Mouse (Mus musculus) lung, postnatal 14 days (tissue): ENCODE data around the gene Prep.

ENCODE experiments used
- DNase-seq: peaks from one replicate; pipeline ENCODE4 v3.0.0; 2021

The Prep gene

DNA sequence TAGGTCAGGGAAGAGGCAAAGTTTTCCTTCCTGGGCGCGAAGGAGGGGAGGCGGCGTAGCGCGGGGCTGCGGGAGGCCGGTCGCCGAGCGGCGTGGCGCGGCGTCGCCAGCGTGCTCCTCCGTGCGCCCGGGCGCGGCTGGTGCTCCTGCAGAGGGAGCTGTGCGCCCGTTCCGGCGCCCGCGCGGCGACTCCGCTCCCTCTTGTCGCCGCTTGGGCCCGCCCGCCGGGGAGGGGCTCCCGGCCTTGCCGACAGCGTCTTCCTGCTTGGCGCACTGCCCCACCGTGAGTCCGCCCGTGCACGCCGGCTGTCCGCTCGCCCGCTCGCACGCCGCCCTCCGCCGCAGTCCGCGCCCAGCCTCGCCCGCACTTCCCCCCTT is at the start of gene Prep:
Prep (plus strand) TSS at position 273 of the 378 bp plus-strand sequence.
- peak; percentile 94 for DNase-seq

DNA sequence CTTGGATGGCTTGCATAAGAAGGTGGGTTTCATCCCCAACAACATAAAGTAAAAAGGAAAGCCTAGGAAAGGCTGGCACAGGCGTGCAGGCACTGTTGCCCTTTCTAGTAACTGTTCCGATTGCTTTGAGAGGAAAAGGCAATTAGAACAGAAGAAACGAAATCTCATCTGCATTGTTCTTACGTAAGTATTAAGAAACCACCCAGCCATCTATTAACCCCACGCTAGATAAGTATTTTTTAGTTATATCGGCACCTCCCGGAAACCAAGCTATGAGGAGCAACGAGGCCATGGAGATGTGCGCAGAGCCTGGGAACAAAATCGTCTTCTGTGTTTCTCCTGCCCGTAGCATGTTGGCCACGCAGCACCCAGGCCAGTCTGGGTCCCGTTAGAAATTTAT is 49.7 kb upstream of the Prep start:
- no peak for DNase-seq

DNA sequence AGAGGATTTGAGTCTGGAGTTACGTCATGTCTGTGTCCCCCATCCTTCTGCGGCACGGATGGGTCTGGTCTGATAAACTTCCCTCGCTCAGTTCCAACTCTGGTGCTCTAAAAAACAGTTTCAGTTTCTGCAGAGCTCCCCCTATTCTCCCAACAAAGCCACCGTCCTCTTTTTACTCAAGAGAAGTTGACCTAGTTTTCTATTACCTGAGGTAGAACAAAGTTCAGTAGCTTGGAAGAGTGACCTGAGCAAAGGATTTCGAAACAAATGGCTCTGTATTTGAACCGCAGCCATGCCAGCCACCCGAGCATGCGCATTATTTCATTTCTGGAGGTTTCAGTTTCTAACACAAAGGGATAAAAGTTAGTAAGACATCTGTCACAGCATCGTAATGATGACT is 49.2 kb upstream of the Prep start:
- no peak for DNase-seq

DNA sequence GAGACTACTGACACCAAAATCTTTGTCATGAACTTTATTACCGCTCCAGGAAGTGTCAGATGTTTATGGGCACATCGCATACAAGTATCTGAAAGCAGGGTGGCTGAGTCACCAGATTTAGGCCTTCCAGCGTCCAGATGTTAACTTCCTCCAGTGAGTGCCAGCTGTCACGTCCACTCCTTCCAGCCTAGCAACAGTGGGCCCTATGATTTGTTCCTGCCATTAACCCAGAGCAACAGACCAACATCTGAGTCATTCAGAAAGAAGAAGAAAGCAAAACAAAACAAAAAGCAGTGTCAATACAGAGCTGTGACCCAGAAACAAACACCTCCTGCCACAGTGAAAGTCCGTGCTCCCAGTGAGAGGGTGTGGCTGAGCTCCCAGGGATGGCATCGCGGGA is 47.6 kb upstream of the Prep start:
- no peak for DNase-seq

DNA sequence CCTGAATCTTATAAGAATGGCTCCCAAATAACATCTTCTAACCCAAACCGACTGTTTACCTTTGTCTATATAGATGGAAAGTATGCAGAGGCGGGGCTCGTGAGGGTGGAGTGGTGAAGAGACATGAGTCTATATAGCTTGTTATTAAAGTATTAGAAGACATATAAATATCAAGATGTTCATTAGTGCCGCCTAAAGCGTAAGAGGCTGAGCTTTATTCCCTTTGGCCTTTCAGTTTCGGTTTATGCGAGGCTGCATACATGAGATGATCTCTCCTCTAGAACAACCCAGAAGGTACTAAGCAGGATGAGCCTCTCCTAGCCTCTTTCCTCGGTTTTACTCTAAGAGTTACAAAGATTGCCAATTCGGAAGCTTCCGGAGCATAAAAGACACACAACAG is 47.2 kb upstream of the Prep start:
- no peak for DNase-seq

DNA sequence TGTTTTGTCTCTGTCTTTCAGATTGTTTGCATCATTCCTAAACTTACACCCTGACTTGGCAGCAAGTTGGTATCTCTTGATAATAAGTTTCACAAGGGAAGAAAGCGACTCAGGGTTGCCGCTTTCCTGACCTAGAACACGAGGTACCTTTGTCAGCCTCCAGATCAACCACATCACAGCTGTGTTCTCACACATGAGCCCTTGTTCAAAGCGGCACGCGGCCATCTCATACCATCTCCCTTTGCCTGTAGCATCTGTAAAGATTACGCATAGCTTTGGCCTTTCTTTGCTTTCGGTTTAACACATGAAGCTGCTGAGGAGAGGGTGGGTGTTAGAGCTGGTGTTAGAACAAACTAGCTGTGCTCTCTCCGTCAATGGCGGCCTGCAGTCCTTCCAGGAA is 46.7 kb upstream of the Prep start:
- DNase-seq = no peak

DNA sequence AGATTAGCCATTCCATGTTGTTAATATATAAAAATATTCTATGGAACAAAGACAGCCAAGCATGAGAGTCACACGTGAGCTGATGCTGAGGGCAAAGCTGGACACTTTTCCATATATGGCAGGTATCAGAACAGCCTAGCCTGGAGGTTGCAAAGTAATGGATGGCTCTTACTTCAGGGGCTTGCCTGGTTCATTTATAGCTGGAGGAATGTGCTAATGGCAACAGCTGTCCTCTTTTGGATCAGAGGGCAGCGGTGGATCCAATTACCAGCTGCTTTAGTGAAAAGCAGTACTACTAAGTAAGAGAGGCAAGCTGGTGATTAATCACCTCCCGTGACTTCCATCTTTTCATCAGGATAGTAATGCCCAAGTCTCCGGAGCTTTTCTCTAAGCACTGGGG is 41.8 kb upstream of the Prep start:
- DNase-seq = no peak

DNA sequence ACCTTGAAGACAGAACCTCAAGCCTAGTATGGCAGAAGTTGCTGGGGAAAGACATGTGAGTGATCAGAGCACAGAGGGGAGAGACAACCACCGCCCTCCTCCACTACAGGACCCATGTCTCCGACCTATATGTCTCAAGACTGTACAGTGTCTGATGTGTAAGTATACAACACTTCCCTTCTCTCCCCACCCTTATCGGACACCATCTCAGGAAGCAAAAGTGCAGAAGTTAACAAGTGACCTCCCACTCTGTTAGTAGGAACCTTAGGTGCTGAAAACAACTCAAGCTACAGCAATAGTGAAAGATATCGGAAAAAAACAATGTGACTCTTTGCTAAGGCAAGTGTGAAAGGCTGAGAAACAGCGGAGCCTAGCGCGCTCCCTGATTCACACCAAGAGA is 40.1 kb upstream of the Prep start:
- no peak for DNase-seq

DNA sequence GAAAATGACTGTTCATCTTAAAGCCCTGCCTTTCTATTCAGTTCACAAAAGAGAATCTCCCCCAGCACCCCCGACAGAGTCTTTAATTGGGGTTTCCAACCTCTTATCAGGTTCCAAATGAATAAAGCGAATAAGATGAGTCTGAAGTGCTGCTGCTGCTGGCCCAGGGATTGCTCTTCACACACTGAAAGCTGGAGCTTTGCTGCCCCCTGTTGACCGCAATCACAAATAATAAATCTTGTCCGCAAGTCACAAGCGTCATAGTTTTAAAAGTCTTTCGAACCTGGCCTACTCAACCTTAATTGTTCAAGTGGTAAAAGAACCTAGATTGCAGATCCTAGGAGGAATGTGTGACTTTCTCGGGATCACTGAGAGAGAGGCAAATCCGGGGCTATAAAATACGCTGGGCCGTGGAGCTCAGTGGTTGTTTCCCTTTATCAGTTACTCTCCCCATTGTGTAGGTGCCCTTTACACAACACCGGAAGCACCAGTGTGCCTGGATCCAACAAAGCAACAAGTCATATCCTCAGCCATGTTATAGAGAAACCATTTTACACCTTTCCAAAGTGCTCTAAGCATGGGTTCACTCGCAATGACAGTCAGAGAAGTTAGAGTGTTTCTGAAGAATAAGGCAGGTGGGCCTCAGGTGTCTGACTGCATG is 21.6 kb upstream of the Prep start:
- DNase-seq = peak; percentile 88

DNA sequence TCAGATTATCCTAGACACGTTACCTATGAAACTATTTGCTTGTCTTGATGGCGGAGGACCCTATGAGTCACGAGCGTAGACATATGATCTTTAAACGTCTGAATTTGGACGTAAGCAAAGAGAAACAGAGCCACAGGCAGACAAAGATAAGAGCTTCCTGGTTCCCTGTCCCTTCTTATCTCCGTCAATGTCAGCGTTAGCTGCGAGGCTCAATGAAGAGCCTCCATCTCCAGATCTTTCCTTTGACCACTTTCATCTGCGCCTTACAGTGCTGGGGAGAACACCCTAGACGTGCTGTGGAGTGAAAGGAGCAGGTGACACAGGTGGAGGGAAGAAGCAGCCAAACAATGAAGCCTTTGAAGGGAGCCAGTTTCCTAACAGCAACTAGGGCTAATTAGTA is 18.8 kb upstream of the Prep start:
- DNase-seq = no peak

DNA sequence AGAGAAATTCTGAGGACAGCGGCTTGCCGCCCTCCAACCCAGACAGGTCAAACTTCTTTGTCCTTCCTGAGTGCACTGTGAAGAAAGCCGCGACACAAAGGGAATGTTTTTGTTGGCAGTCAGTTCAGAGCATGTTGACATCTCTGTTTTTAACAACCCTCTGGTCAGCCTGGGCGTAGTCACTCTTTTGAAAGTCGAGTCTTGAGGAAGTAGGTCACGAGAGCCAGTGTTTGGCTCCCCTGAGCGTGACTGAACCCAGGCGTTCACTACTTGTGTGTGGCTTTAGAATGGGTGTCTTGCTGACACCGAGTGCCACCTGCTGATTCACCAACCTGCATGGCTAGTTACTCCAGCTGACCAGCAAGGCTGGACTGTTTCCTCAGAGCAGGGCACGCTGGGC is 18.4 kb upstream of the Prep start:
- DNase-seq = peak; percentile 60

DNA sequence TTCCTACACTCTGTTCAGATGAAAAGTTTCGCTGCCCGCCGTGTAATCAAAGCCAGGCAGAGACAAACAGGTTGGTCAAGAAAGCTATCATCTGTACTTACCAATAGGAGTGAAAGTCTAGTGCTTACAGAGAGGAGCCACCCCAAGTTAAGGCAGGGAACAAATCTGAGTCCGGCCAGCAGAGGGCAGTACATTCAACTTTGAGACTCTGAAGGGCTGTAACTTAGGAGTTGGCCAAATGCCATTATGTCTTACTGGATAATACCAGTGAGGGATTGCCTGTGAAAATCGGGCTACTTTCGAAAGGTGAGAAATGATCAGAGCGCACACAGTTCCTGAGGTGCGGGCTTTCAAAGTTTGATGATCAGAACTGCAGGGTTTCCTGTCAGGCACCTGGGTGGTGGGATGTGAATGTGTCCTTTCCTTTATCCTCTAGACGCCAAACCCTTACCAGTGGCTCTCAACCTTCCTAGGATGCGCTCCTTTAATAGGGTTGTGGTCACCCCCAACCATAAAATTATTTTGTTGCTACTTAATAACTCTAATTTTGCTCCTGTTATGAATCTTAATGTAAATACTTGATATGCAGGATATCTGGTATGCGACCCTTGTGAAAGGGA is 15.8 kb upstream of the Prep start:
- DNase-seq = peak; percentile 88

DNA sequence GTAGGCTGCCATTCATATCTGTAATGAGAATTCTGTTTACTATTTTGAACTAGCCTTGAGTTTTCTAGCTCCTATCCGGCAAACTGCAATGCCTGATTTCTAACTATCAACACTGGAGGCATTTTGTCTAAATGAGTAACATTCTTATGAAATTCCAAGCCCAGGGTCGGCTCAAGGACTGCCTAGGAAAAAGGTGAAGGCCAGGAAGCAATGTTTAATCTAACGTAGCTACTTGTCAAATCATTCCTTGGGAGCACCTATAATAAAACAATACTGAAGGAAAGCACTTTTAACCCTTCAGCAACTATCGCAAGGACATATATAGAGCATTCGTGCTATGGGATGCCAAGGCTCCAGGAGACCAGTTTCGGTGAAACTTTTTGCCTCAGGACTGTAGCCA is 8.6 kb upstream of the Prep start:
- no peak for DNase-seq

DNA sequence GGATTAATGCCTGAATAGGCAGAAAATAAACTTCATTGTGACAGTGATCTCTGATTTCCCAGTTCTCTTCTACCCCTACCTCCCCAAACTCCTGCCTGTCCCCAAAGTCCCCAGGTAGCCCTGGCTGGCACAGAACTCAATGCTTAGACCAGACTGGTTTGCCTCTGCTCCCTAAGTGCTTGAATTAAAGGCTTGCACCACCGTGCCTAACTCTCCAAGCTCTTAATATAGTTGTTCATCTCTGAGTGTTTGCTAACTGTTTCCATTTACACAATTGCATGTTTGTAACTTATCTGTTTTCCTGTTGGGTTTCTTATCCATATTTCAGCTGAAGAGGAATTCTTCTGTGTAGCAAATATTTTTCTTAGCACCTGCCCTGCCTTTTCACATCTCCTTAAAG is 6.2 kb upstream of the Prep start:
- no peak for DNase-seq

DNA sequence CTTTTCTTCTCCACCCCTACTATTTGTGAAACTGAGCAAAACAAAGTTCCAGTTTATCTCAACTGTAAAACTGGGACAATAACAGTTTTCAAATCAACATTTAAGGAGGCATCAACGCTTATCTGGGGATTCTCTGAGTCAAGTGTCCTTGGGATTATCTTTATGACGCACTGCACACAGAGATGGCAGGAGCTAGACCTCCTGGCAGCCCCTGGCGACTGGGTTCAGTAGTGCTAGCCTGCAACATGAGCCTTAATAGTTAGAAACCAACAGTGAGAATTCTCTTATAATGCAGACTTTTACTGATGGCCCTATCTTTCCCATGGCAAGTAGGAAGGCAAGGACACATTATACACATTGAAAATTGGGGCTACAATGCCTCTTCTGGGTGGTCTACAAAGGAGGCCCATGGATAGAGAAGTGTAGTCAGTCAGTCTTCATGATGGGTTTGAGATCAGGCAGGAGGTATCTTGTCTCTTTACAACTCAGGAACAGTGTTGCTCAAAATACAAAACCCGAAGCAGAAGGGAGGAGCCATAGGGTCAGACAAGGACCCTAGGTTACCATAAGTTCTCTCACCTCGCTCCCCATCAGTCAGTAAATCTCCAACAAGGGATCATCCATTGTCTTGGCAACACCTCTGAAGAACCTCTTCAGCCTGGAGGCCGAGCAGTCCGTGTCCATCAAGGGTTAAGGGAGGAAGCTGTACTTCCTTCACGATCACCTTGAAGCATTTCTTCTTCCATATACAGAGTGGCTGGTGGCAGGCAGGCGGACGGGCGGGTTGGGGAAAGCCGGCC is 672 bp upstream of the Prep start:
- DNase-seq = no peak

DNA sequence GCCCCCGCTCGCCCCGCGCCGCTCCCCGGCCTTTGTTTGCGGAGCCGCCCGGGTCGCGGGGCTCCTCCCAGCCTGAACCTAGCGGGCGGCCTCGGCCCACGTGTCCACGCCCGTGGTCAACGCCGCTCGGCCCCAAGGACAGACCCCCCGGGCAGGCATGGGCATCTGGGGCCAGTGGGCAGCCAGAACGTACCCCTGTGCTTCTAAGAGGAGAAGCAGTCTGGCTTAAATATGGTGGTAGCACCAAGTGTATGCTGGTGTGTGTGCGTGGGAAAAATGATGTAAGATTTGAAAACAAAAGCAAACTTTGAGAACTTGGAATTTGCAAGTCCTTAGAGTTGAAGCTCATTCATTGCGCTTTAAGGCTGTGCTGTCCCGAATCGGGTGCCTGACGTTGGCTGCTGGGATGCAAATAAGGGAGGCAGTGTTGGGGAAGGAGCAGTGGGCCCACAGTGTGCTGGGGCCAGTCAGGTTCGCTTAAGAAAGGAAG is 478 bp downstream of the Prep start:
- DNase-seq = peak; percentile 19

DNA sequence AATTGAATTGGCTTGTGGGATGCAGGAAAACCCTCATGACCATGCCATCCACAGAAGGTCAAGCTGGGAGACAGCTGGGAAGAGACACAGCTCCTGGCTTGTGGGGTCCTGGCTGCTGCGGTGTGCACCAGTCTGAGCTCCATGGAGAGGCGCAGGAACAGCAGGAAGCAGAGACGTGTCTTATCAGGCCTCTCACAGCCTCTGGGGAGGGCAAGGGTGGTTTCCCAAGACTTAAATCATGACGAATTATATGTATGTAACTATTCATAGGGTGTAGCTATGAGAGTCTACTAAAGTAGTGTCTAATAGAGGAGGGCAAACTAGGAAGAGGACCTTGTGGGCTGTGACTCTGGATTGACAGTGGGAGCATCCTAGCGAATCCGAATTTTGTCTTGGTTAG is 2.6 kb downstream of the Prep start:
- no peak for DNase-seq

DNA sequence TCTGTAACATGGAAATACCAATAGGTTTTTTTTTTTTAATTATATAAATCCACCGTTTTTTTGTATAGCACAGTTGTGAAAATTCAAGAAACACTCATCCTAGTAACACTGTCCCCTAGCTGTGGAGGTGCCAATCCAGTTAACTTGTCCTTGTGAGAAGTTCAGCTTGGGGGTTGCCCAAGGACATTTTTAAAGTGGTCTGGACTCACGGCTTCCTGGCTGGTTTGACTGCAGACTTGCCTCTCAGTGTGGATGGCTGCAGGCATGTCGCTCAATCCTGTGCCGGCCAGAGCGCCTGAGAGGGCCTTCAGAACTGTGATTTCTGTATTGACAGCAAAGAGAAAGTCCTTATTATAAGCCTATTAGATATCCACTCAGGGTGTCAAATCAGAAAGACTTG is 3.4 kb downstream of the Prep start:
- no peak for DNase-seq

DNA sequence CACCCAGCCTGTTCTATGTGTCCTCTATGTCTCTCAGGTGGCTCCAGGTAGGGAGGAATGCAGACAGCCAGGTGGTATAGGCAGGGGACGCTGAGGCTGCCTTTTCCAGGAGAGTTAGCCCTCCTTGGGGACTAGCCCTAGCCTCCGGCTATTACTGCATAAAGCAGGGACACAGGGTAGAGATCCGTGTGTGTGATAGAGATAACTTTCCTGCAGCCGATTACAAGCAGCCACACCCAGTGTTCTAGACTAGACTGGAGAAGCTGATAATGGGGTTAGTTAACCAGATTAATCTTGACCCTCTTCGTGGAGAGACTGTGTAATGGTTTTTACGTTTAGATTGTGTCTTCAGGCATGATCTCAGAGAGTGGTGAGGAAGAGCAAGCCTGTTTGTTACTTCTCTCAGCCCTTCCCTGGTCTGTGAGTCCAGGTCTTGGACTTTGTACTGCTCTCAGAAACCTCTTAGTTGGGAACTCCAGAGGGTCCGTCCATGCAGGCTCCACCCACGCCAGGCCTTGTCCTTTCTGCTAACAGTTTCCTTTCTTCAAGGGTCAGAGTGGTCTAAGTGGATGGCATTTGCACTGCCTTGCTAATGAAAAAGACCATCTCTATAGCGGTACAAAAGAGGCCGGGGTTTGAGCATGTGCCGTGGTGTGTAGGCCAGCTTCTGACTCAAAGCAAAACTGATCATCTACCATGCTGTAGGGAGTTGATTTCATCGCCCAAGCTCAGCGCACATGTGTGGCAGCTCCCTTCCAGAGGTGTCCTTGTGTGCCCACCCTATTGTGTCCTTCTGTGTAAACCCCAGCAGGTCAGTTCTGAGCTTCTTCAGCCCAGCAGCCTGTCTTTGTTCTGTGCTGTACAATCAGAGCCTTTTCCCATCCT is 4.2 kb downstream of the Prep start:
- DNase-seq = no peak

DNA sequence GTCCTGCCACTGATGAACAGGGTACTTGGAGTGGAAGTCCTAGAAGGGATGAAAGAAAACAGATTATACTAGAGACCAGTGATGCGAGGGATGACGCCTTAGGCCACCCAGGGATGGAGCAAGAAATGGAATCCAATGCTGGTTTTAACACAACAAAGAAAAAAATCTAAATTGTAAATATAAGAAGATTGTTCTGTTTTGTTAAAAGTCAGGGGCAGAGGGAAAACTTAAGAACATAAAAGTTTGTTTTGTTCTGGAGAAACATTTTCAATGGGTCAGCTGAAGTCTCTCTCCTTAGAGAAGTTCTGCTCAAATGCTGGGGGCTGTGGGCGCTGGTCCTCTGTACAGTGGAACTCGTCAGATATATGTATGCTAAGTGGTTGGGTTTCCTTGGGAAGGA is 5.3 kb downstream of the Prep start:
- no peak for DNase-seq

DNA sequence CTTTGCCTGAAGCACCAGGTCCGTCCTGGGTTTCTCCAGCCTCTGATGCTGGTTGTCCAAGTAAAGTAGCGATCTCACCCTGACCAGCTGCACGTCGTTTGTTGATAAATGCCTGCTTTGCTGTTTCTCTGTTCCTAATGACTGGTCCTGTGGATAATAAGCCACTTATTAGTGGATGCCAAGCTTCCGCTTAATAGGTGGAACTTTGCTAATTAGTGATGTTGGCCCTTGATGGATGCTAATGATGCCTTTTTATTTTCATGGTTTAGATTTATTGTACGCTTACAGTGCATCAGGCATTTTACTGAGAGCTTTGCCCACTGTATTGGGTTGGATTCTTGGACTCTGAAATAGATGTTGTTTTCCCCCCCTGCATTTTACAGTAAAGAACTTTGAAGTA is 7.5 kb downstream of the Prep start:
- DNase-seq = no peak

DNA sequence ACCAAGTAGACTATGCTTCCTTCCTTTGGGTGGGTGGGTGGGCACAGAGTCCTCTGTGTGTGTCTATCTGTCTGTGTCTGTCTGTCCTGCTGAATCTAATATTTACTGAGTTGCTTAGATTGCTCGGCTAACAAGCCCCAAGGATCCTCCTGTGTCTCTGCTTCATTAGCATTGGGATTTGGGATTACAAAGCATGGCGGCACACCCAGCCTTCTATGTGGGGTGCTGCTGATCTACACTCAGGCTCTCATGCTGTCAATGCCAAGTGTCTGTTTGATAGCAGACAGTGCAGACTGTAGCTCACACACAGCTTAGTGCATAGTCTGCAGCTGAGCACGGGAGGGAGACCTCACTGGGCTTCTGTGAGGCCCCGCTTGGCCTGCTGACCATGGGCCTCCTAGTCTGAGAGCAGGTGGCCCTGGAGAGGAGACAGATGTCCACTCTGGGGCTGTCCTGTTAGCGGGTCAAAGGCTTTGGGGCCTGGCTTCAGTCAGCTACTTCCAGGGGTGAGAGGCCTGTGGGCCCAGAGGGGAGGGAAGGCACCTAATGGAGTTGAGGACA is 8.6 kb downstream of the Prep start:
- DNase-seq = no peak

DNA sequence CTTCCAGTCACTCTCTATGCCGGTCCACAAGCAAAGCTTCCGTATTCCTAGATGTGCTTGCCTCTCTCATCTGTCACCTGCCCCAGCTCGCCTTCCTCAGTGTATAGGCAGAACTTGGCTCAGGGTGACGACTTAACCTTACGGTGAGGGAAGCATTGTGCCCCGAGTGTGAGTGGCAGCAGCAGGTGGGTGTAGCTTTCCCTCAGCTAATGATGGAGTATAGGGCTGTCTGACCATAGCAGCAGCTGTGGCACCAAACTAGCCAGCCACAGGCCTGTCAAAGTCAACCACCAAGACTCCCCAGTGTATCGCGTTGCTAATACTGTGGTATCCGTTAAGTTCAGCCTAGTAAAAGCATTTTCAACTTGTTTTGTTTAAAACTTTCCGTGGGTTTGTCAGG is 9.6 kb downstream of the Prep start:
- DNase-seq = no peak
